Mouse (Mus musculus): ENCODE data around the gene Nmur1. TPM values are rescaled to one million over a fixed set of nuclear protein-coding genes. Genes with fewer than 3 reads are reported as not detected.

Gene Nmur1
- polyA plus RNA-seq, 1 experiment = 1.8 TPM

DNA sequence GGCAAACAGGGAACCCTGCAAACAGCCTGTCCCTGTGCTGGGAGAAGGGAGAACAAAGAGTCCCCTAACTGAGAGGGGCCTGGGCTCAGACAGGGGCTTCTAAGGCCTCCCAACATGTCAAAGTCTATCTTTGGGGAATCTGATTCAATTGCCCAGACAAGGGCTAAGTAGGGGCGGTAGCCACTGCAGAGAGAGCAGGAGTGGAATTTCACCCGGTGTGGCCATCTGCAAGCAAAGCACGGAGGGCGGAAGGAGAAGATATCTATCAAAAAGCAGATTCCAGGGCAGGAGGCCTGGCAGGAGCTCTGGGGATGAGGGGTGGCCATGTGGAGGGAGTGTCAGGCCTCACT lies 38.8 kb upstream of the Nmur1 start:
- WGBS = 37% methylated on average over 4 of the region's 4 CpGs
- no peak overlapping the region for H3K4me3 ChIP-seq (replicated peaks; ENCODE audit: insufficient read depth, low read depth, low read length)
- no peaks in the 10 kb centered on the region for H3K27me3 ChIP-seq (ENCODE audit: control insufficient read depth, insufficient read depth, low read length)
- no peaks in the 10 kb centered on the region for H3K4me1 ChIP-seq (ENCODE audit: control insufficient read depth, insufficient read depth, low read length)
- H3K27ac ChIP-seq (ENCODE audit: insufficient read depth, low read length) = no peak overlapping the region
- no peak for DNase-seq
- TF ChIP-seq CTCF (IDR thresholded peaks at IDR 0.05; ENCODE audit: borderline replicate concordance, insufficient read depth, low read depth, low read length) (no peak), POLR2A (IDR thresholded peaks at IDR 0.05; ENCODE audit: borderline replicate concordance, insufficient read depth, low read length) (no peak)

DNA sequence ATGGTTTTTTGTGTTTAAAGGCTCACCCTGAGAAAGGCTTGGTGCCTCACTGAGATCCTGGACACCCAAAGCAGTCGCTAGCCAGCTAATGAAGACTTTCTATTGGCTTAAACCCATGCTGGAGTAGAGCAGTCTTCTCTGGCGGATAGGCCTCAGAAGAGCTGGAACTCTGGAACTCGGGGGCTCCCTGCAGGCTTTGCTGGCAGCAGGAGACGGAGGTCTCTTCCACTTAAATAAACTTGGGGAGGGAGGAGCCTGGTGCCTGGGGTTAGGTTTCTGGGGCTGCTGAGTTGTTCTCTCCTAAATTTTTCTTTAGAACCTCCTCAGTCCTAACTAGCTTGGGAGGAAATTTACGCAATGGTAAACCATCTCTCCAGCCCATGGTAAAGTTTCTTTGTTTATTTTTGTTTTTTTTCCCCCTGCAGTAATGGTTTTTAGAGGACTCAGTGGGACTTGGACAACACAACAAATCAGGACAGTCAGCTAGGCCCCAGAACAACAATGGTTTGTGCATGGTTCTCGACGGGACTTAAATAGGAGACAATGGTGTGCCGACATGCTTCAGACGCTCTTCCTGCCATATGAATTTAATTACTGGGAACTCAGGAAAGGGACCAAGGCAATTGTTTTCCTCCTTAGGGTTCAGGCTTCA lies 38.3 kb upstream of the Nmur1 start:
- TF ChIP-seq CTCF (IDR thresholded peaks at IDR 0.05; ENCODE audit: borderline replicate concordance, insufficient read depth, low read depth, low read length) (no peak), POLR2A (IDR thresholded peaks at IDR 0.05; ENCODE audit: borderline replicate concordance, insufficient read depth, low read length) (no peak)
- no peak overlapping the region for H3K4me3 ChIP-seq (replicated peaks; ENCODE audit: insufficient read depth, low read depth, low read length)
- no peak overlapping the region for H3K27ac ChIP-seq (ENCODE audit: insufficient read depth, low read length)
- H3K4me1 ChIP-seq (ENCODE audit: control insufficient read depth, insufficient read depth, low read length) = no peaks in the 10 kb centered on the region
- H3K27me3 ChIP-seq (ENCODE audit: control insufficient read depth, insufficient read depth, low read length) = no peaks in the 10 kb centered on the region
- WGBS = 47% methylated on average over 9 of the region's 9 CpGs
- no peak for DNase-seq

DNA sequence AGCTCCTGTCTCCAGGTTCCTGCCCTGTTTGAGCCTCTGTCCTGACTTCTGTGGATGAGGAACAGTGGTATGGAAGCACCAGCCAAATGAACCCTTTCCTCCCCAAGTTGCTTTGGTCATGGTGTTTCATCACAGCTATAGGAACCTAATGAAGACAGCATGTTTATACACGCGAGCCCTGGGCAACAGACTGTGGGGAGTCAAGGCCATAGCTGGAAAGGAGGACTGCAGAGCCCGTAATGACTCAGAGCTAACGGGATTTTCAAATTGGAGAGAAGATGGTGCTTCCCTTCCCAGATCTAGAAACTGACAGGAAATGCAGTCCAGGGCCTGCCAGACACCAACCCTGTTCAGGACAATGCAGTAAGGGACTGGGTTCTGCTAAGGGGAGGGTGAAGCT lies 33.3 kb upstream of the Nmur1 start:
- DNase-seq = no peak
- 85% methylated on average over 4 of the region's 4 CpGs for WGBS

GRCm38 (mm10) chr1:86456892-86457581 lies 31.0 kb upstream of the Nmur1 start:
- H3K27me3 ChIP-seq (ENCODE audit: control insufficient read depth, insufficient read depth, low read length) = no peaks in the 10 kb centered on the region
- H3K4me3 ChIP-seq (replicated peaks; ENCODE audit: insufficient read depth, low read depth, low read length) = no peak overlapping the region
- DNase-seq = no peak
- no peaks in the 10 kb centered on the region for H3K4me1 ChIP-seq (ENCODE audit: control insufficient read depth, insufficient read depth, low read length)
- H3K27ac ChIP-seq (ENCODE audit: insufficient read depth, low read length) = no peak overlapping the region
- WGBS = 70% methylated on average over 13 of the region's 13 CpGs
- TF ChIP-seq POLR2A (IDR thresholded peaks at IDR 0.05; ENCODE audit: borderline replicate concordance, insufficient read depth, low read length) (no peak), CTCF (IDR thresholded peaks at IDR 0.05; ENCODE audit: borderline replicate concordance, insufficient read depth, low read depth, low read length) (no peak)

More for the DNA sequence above, 33.3 kb upstream of the Nmur1 start:
- H3K27me3 ChIP-seq (ENCODE audit: control insufficient read depth, insufficient read depth, low read length) = no peaks in the 10 kb centered on the region
- H3K27ac ChIP-seq (ENCODE audit: insufficient read depth, low read length) = no peak overlapping the region
- TF ChIP-seq POLR2A (IDR thresholded peaks at IDR 0.05; ENCODE audit: borderline replicate concordance, insufficient read depth, low read length) (no peak), CTCF (IDR thresholded peaks at IDR 0.05; ENCODE audit: borderline replicate concordance, insufficient read depth, low read depth, low read length) (no peak)
- H3K4me1 ChIP-seq (ENCODE audit: control insufficient read depth, insufficient read depth, low read length) = no peaks in the 10 kb centered on the region
- no peak overlapping the region for H3K4me3 ChIP-seq (replicated peaks; ENCODE audit: insufficient read depth, low read depth, low read length)

GRCm38 (mm10) chr1:86452713-86453112 lies 26.7 kb upstream of the Nmur1 start:
- Histone ChIP-seq H3K4me1 (ENCODE audit: control insufficient read depth, insufficient read depth, low read length) (no peaks in the 10 kb centered on the region; the same call in 1 of the 2 replicates), H3K27me3 (ENCODE audit: control insufficient read depth, insufficient read depth, low read length) (no peaks in the 10 kb centered on the region), H3K27ac (ENCODE audit: insufficient read depth, low read length) (no peak overlapping the region), H3K4me3 (replicated peaks; ENCODE audit: insufficient read depth, low read depth, low read length) (no peak overlapping the region)
- DNase-seq = no peak
- 76% methylated on average over 5 of the region's 5 CpGs for WGBS
- no peak for TF ChIP-seq CTCF (IDR thresholded peaks at IDR 0.05; ENCODE audit: borderline replicate concordance, insufficient read depth, low read depth, low read length)
- TF ChIP-seq POLR2A (IDR thresholded peaks at IDR 0.05; ENCODE audit: borderline replicate concordance, insufficient read depth, low read length) = no peak

GRCm38 (mm10) chr1:86449966-86450365 lies 23.9 kb upstream of the Nmur1 start:
- Histone ChIP-seq H3K27me3 (ENCODE audit: control insufficient read depth, insufficient read depth, low read length) (no peaks in the 10 kb centered on the region), H3K4me1 (ENCODE audit: control insufficient read depth, insufficient read depth, low read length) (no peaks in the 10 kb centered on the region; the same call in 1 of the 2 replicates), H3K27ac (ENCODE audit: insufficient read depth, low read length) (no peak overlapping the region), H3K4me3 (replicated peaks; ENCODE audit: insufficient read depth, low read depth, low read length) (no peak overlapping the region)
- TF ChIP-seq CTCF (IDR thresholded peaks at IDR 0.05; ENCODE audit: borderline replicate concordance, insufficient read depth, low read depth, low read length) (no peak), POLR2A (IDR thresholded peaks at IDR 0.05; ENCODE audit: borderline replicate concordance, insufficient read depth, low read length) (no peak)
- DNase-seq = no peak
- 45% methylated on average over 6 of the region's 6 CpGs for WGBS

DNA sequence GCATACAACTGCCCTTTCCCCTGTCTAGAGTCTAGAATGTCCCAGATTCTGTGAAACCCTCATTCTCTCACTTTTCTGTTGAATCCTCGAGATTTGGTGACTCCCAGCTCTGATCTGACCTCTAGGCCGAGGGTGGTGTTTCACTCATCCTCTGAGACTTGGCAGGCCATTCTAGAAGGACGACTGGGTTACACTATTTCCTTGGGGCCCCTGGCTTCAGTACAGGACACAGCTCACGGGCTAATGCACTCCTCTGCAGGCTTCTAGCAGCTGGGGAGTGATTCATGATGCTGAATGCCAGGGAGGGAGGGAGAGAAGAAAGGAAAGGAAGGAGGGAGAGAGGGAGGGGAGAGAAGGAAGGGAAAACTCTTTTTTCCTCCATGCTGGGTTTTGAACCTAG lies 22.2 kb upstream of the Nmur1 start:
- TF ChIP-seq CTCF (IDR thresholded peaks at IDR 0.05; ENCODE audit: borderline replicate concordance, insufficient read depth, low read depth, low read length) (no peak), POLR2A (IDR thresholded peaks at IDR 0.05; ENCODE audit: borderline replicate concordance, insufficient read depth, low read length) (no peak)
- WGBS = 34% methylated on average over 4 of the region's 4 CpGs
- Histone ChIP-seq H3K27ac (ENCODE audit: insufficient read depth, low read length) (no peak overlapping the region), H3K27me3 (ENCODE audit: control insufficient read depth, insufficient read depth, low read length) (no peaks in the 10 kb centered on the region), H3K4me1 (ENCODE audit: control insufficient read depth, insufficient read depth, low read length) (peaks cover 8% of the 10 kb centered on the region), H3K4me3 (replicated peaks; ENCODE audit: insufficient read depth, low read depth, low read length) (no peak overlapping the region)
- no peak for DNase-seq

DNA sequence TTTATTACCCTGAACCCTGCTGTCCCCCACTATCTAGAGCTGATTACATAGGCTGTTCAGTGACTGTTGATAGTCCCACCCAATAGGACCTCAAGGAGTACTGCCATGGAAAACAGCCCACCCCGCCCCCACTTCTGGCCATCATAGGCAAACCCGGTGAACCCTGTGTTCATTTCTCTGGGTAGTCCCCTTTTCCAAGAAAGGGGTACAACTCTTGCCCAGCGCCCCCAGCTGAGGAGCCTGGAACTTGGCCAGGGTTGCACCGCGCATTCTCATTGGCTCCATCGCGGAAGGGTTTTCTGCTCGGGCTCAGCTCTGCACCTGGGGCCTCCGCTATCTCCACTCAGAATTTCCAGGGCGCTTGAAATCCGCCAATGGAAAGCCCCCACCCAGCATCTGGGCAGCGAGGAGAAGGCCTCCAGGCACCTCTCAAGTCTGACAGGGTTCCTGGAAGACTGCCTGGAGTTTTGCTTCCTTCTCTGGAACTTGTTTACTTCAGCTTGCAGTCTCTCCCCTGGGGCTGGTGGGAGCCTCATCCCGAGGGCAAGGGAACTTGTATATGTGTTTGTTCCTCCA lies 21.7 kb upstream of the Nmur1 start:
- Histone ChIP-seq H3K4me1 (ENCODE audit: control insufficient read depth, insufficient read depth, low read length) (peaks cover 8% of the 10 kb centered on the region), H3K4me3 (replicated peaks; ENCODE audit: insufficient read depth, low read depth, low read length) (no peak overlapping the region), H3K27ac (ENCODE audit: insufficient read depth, low read length) (no peak overlapping the region), H3K27me3 (ENCODE audit: control insufficient read depth, insufficient read depth, low read length) (no peaks in the 10 kb centered on the region)
- TF ChIP-seq CTCF (IDR thresholded peaks at IDR 0.05; ENCODE audit: borderline replicate concordance, insufficient read depth, low read depth, low read length) (no peak), POLR2A (IDR thresholded peaks at IDR 0.05; ENCODE audit: borderline replicate concordance, insufficient read depth, low read length) (no peak)
- 27% methylated on average over 13 of the region's 13 CpGs for WGBS
- DNase-seq = no peak
